Mouse (Mus musculus) forebrain, embryonic 15.5 days (tissue): Measurements from ENCODE around the gene Grifin. TPM values are rescaled to one million over a fixed set of nuclear protein-coding genes. Genes with fewer than 3 reads are reported as not detected.
A peak's percentile ranks its signal among the peaks of the same experiment; 100 is the strongest.

Experiments used
- ATAC-seq: fragments of 200-750 bp; cut with Nextera tagmentation; replicated peaks from 2 replicates; pipeline ENCODE4 v1.8.0; 2017; ENCODE audit warnings: mild to moderate bottlenecking, moderate TSS enrichment, moderate library complexity
- H3K27ac ChIP-seq: fragments of 300-500 bp; sonication (generic); replicated peaks from 2 replicates; pipeline ENCODE4 v1.5.1; 2015; ENCODE audit warnings: mild to moderate bottlenecking, inconsistent platforms
- H3K27me3 ChIP-seq: fragments of 300-500 bp; sonication (generic); 2 replicates; pipeline ENCODE4 v1.6.1; 2015; ENCODE audit warnings: inconsistent platforms
- H3K36me3 ChIP-seq: fragments of 300-500 bp; sonication (generic); 2 replicates; pipeline ENCODE4 v1.6.1; 2015; ENCODE audit warnings: mild to moderate bottlenecking, inconsistent platforms
- H3K4me1 ChIP-seq: fragments of 300-500 bp; sonication (generic); 2 replicates; pipeline ENCODE4 v1.6.1; 2015; ENCODE audit warnings: inconsistent platforms
- H3K4me2 ChIP-seq: fragments of 300-500 bp; sonication (generic); replicated peaks from 2 replicates; pipeline ENCODE4 v1.6.1; 2015; ENCODE audit warnings: mild to moderate bottlenecking, inconsistent platforms
- H3K4me3 ChIP-seq: fragments of 300-500 bp; sonication (generic); 2 replicates; pipeline ENCODE4 v1.5.1; 2015; ENCODE audit warnings: mild to moderate bottlenecking, inconsistent platforms
- H3K9ac ChIP-seq: fragments of 300-500 bp; sonication (generic); replicated peaks from 2 replicates; pipeline ENCODE4 v1.6.1; 2015; ENCODE audit warnings: mild to moderate bottlenecking, inconsistent platforms
- H3K9me3 ChIP-seq: fragments of 300-500 bp; sonication (generic); 2 replicates; pipeline ENCODE4 v1.6.1; 2016; ENCODE audit warnings: inconsistent platforms
- WGBS: fragments of 180-500 bp; shearing (Covaris S2); methylation state at CpG from one replicate; pipeline ENCODE4 v1.1.7; 2015; ENCODE audit warnings: mixed read lengths; 5-methylcytosine and 5-hydroxymethylcytosine counted together
- polyA plus RNA-seq: library from polyadenylated mRNA; unstranded; fragments of >200 nt; fragmentation: Nextera tagmentation; extraction: Ambion mirVana; gene quantifications from 2 replicates; pipeline ENCODE4 v1.2.1, GENCODE M21; 2015

Grifin gene
- polyA plus RNA-seq, 1 experiment from 2014 or later: not detected

DNA sequence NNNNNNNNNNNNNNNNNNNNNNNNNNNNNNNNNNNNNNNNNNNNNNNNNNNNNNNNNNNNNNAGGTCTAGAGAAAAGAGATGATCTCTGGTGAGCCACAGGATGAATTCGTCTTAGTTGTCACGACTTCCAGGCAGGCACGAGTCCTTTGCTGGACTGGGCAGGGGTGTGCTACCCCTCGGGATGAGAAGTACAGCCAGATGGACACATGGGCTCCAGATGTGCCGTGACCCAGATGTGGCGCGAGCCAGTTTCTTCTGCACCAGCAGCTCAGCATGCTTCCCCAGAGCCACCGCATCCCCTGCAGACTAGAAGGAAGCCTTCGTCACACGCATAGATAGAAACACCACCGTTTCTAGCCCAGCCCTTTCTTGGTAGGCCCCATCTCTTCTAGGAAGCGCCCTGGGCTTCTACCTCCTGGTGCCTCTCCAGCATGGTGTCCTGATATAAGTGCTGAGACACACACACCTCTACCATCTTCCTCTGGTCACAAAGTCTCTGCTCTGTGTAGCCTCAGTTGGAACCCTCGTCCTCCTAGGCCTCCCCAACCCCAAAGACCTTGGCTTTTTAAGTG is 26.7 kb downstream of the Grifin start:
- WGBS: 80% methylated on average over 13 of the region's 13 CpGs
- peaks cover 11% of the 10 kb centered on the region for H3K4me1 ChIP-seq
- ATAC-seq: no peak

DNA sequence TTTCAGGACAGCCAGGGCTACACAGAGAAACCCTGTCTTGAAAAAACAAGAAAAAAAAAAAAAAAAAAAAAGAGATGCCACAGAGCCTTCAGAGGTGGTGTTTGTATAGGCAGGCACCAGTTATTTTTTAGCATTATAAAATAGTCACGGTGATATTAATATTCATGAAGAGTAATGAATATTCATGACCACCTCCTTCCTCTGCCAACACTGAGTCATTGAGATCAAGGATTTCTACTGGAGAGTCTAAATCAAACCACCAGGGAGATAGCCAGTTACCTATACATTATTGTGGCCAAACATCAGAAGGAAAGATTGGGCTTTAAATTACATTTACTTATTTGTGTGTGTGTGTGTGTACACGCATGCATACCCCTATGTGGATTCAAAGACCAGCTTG is 38.1 kb downstream of the Grifin start:
- Histone ChIP-seq H3K27me3 (no peaks in the 10 kb centered on the region), H3K4me2 (no peak overlapping the region), H3K4me3 (no peak overlapping the region), H3K9me3 (no peaks in the 10 kb centered on the region), H3K27ac (no peak overlapping the region), H3K36me3 (peaks cover 14% of the 10 kb centered on the region), H3K4me1 (peaks cover 4% of the 10 kb centered on the region; the same call in 1 of the 2 replicates), H3K9ac (no peak overlapping the region)
- no peak for ATAC-seq
- 64% methylated on average over 2 of the region's 2 CpGs for WGBS

More for the DNA sequence above, 26.7 kb downstream of the Grifin start:
- Histone ChIP-seq H3K9ac (no peak overlapping the region), H3K4me3 (no peak overlapping the region), H3K27me3 (no peaks in the 10 kb centered on the region), H3K9me3 (no peaks in the 10 kb centered on the region), H3K36me3 (no peaks in the 10 kb centered on the region), H3K4me2 (no peak overlapping the region), H3K27ac (no peak overlapping the region)

DNA sequence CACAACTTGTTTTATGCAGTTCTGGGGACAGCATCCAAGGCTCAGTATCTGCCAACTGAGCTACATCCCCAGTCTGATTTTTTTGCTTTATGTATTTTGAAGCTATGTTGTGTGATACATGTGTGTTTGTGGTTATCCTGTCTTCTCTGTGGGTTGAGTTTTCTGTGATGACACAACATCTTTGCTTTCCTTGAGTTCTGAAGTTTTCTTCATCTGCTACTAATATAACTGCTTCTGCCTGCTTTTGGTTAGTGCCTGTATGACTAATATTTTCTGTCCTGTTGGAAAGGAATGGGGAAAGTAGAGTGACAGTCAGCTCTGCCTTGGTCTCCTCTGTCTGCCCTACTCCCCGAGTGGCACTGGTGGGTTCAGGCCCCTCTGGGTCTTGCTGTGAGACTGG is 43.7 kb downstream of the Grifin start:
- Histone ChIP-seq H3K36me3 (peaks cover 14% of the 10 kb centered on the region), H3K27ac (no peak overlapping the region), H3K27me3 (no peaks in the 10 kb centered on the region), H3K4me3 (no peak overlapping the region), H3K9me3 (no peaks in the 10 kb centered on the region), H3K9ac (no peak overlapping the region), H3K4me2 (no peak overlapping the region), H3K4me1 (no peaks in the 10 kb centered on the region)
- WGBS: 91% methylated on average over 1 of the region's 1 CpGs
- ATAC-seq: no peak

DNA sequence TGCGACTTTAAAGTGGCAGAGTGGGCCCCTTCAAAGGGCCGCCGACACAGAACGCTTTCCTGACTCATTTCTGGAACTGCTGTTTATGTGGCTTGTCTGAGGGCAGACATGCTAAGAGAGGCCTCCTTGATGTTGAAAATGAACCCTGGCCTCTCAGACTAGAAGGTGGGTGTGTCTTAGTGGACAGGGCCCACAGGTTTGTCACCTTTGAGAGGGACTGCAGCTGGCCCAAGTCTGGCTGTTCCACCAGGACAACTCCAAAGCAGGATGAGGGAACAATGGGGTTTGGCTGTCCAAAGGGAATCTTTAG is 47.0 kb downstream of the Grifin start:
- no peak overlapping the region for H3K4me2 ChIP-seq
- no peaks in the 10 kb centered on the region for H3K36me3 ChIP-seq
- no peak for ATAC-seq
- 91% methylated on average over 4 of the region's 4 CpGs for WGBS
- H3K4me1 ChIP-seq: 0 out of 2 replicates have a peak, but pooled peaks cover 8% of the 10 kb centered on the region
- H3K4me3 ChIP-seq: no peak overlapping the region
- H3K9ac ChIP-seq: no peak overlapping the region
- no peaks in the 10 kb centered on the region for H3K9me3 ChIP-seq
- no peaks in the 10 kb centered on the region for H3K27me3 ChIP-seq
- no peak overlapping the region for H3K27ac ChIP-seq

DNA sequence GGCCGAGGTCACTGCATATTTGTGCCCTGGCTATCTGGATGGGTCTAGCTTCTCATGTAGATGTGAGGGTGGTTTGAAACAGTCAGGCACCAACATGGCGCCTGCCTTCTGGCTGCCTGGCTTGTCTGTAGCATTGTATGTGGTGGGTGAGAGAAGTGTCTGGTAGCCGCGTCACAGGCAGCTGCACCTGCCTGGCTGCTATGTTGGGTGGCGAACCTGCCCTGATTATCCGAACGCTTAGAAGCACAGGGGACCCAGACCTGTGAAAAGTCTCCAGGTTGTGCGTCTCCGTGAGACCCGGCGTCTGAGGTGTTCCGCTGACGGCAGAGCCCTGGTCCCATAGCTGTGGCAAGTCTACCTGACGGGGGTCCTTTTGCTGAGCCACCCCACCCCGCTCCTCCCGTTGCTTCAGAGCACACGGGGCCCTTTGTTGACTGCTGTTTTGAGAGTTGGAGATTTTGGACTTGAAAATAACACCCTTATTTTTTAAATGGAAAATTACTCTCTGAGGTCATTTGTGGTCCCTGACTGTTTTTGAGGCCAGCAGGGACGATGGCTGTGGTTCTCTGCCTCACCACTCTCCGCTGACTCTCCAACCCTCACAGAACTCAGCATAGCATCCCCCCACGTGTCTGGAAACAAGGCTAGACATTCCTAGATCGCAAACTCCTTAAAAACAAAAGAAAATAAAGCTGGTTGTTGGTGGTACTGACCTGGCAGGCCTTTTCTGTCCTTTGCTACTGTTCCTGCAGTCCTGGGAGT is 47.5 kb downstream of the Grifin start:
- no peak overlapping the region for H3K4me2 ChIP-seq
- H3K9ac ChIP-seq: no peak overlapping the region
- no peaks in the 10 kb centered on the region for H3K27me3 ChIP-seq
- H3K27ac ChIP-seq: no peak overlapping the region
- H3K9me3 ChIP-seq: no peaks in the 10 kb centered on the region
- H3K4me1 ChIP-seq: 0 out of 2 replicates have a peak, but pooled peaks cover 8% of the 10 kb centered on the region
- H3K36me3 ChIP-seq: no peaks in the 10 kb centered on the region
- no peak overlapping the region for H3K4me3 ChIP-seq
- WGBS: 90% methylated on average over 21 of the region's 21 CpGs
- no peak for ATAC-seq

DNA sequence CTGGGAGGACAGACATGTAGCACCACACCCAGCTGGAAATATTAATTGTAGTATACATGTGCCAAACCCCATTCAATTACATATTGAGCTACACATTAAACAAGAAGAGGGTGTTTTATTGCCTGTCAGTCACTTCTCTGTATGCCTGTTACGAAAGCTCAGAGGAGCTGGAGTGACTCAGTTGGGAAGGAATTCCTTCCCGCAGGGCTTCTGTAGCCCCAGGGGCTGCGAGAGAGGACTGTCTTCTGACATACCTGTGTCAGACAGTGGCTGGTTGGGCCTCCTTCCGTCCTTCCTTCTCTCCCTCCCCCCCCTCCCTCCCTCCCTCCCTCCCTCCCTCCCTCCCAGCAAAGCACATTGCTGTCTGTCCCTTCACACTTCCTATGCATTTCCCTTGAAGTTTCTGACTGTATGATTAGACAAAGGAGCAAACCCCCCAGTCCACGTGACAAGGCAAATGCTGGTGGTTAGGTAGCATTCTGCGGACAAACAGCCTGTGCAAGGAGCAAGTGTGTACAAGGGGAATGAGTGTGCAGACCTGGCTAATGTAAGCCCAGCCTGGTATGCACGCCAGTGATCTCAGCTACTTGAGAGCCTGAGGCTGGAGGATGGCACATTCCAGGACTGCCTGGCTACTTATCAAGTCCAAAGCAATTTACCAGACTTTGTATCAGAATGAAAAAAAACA is 49.9 kb downstream of the Grifin start:
- Histone ChIP-seq H3K36me3 (no peaks in the 10 kb centered on the region), H3K9ac (no peak overlapping the region), H3K27ac (0 out of 2 replicates have a peak overlapping the region, but pooled peaks have one; percentile 31), H3K27me3 (no peaks in the 10 kb centered on the region), H3K4me3 (no peak overlapping the region), H3K9me3 (no peaks in the 10 kb centered on the region), H3K4me2 (no peak overlapping the region), H3K4me1 (peaks cover 19% of the 10 kb centered on the region)
- no peak for ATAC-seq
- WGBS: 48% methylated on average over 7 of the region's 7 CpGs

DNA sequence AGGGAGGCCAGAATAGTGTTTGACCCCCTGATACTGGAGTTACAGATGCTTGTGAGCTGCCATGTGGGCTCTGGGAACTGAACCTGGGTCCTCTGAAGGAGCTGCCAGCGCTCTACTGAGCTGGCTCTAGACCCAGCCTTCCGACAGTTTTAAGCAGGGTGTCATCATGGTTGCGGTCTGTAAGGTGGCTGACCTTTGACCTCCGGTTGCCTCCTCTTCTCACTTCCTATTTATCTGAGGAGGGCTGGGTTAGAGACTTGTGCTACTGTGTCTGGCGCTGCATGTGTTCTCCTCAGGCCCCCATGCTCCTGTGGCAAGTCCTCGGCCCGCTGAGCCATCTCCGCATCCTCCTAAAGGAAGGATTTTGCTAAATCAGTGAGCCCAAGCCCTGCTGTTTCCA is 51.0 kb downstream of the Grifin start:
- H3K4me3 ChIP-seq: no peak overlapping the region
- no peak overlapping the region for H3K27ac ChIP-seq
- H3K27me3 ChIP-seq: no peaks in the 10 kb centered on the region
- H3K9ac ChIP-seq: no peak overlapping the region
- H3K4me1 ChIP-seq: peaks cover 28% of the 10 kb centered on the region
- H3K36me3 ChIP-seq: no peaks in the 10 kb centered on the region
- no peaks in the 10 kb centered on the region for H3K9me3 ChIP-seq
- no peak overlapping the region for H3K4me2 ChIP-seq
- WGBS: 77% methylated on average over 8 of the region's 8 CpGs
- no peak for ATAC-seq

Other genes starting within 250 kb of the Grifin start
- gene Mad1l1, start 243.5 kb downstream of the Grifin start, polyA plus RNA-seq: 33.8 and 35.5 TPM in 2 replicates
- 22.3 and 22.9 TPM in 2 replicates for gene Nudt1, start 243.4 kb downstream of the Grifin start, polyA plus RNA-seq
- 21.3 and 22.1 TPM in 2 replicates for gene Mrm2, start 233.2 kb downstream of the Grifin start, polyA plus RNA-seq
- 17.9 and 18.8 TPM in 2 replicates for gene Snx8, start 175.8 kb downstream of the Grifin start, polyA plus RNA-seq
- 96.7 and 102 TPM in 2 replicates for gene Eif3b, start 145.7 kb downstream of the Grifin start, polyA plus RNA-seq
- gene Gm4869, start 119.4 kb downstream of the Grifin start, polyA plus RNA-seq: not detected in 2 replicates
- 19.0 and 19.4 TPM in 2 replicates for gene Chst12, start 59.5 kb downstream of the Grifin start, polyA plus RNA-seq
- gene Lfng, start 42.2 kb upstream of the Grifin start, polyA plus RNA-seq: 25.7 and 28.8 TPM in 2 replicates
- 78.9 and 85.5 TPM in 2 replicates for gene Ttyh3, start 84.0 kb upstream of the Grifin start, polyA plus RNA-seq
- 22.2 and 25.1 TPM in 2 replicates for gene Iqce, start 137.3 kb upstream of the Grifin start, polyA plus RNA-seq
- gene Brat1, start 139.9 kb upstream of the Grifin start, polyA plus RNA-seq: 26.3 and 28.2 TPM in 2 replicates
- gene Amz1, start 159.1 kb upstream of the Grifin start, polyA plus RNA-seq: 4.4 and 5.3 TPM in 2 replicates